Mouse (Mus musculus) urinary bladder, adult 2 months (tissue): ENCODE measurements around the gene Vasp. TPM values are rescaled to one million over a fixed set of nuclear protein-coding genes. Genes with fewer than 3 reads are reported as not detected.

Source experiments
- DNase-seq: peaks from one replicate; pipeline ENCODE4 v3.0.0; 2022; ENCODE audit warnings: low spot score
- polyA plus RNA-seq: library from polyadenylated mRNA; depleted of rRNA; stranded (reverse); fragments of >200 nt; gene quantifications from 2 replicates; pipeline ENCODE4 v1.2.3, GENCODE M21; 2012

The Vasp gene
- polyA plus RNA-seq, 1 experiment: 146 TPM

DNA sequence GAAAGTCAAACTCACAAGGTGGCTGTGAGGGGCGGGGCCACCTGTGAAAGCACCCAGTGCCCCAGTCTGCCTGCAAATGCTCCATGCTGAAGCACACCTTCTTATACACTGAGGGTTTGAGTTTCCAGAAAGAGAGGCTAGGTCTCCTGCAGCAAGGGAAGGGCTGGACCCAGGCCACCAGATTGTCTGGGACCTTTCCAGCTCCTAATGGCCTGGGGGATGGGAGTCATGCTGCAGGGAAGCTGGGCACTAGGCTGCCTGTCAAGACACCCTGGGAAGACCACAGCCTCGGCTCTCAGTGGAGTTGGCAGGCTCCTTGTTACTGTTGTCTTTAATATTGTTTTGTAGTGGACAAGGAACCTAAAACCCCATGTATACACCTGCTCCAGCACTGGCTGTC lies 35.2 kb downstream of the Vasp start:
- no peak for DNase-seq

DNA sequence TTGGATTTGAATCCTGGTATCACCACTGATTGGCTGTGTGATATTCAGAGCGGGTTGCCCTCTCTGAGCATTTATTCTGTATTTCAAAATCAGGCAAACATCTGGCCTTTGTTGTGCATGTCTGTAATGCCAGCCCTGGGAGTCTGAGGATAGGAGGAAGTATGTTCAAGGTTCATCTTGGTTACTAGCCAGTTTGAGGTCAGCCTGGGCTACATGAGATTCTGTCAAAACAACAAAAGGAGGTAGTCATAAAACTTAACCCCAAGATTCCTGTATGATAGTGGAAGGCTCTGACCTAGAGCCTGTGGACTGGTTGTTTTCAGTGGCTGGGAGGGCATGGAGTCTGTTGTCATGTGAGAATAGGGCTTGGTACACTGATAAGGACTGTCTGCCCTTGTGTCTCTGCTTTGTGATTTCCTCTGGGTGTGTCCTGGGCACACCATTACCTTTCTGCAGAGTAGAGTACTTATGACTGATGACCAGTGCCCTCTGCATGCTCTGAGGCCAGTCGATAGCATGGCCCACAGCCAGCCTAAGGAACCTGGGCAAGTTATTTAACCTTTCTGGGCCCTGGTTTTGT lies 36.4 kb downstream of the Vasp start:
- no peak for DNase-seq

DNA sequence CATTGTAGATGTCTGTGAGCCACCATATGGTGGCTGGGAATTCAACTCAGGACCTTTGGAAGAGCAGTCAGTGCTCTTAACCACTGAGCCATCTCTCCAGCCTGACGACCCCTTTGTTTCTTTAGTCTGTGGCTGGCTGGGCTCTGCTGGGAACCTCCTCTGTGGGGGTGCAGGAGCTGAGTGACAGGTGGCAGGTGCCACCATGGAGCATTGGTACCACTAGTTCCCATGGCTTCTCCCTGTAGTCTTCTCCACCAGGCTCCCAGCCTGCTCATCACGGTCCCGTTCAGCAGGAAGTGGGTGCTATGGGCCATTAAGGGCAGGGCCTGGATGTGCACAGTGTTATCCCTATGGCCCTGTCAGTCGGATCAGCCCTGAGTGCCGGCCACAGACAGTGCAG lies 37.0 kb downstream of the Vasp start:
- no peak for DNase-seq

DNA sequence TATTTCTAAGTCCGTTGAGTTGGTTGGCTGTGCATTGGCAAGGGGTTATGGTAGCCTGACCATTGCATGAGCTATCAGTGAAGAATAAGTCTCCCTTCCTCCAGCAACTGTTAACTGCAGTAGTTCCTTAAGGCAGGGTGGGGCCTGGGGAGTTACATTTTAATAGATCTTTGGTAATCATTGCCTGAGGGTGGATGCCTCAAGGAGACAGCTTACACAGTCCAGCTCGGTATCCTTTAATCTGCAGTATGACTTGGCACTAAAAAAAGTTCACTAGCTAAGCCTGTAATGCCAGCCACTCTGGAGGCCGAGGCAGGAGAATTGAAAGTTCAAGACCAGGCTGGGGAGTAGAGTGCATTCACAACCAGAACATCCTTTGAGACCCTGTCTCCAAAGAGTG lies 39.8 kb downstream of the Vasp start:
- DNase-seq: no peak

DNA sequence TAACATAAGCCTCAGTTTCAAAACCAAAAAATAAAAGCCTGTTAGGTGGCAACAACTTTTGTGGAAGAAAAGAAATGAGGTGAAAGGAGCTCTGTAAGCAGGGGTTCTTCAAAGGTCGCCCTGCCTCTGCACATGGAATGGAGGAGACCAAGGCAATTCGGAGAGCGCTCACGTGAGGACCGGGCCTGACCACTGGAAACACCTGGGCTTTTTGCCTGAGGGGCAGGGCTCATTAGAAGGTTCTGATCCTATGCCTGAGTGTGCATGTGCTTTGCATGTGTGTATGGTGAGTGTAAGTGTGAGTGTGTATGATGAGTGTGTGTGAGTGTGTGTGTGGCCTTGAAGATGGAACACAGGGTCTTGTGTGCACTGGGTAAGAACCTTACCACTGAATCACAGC lies 40.7 kb downstream of the Vasp start:
- no peak for DNase-seq

DNA sequence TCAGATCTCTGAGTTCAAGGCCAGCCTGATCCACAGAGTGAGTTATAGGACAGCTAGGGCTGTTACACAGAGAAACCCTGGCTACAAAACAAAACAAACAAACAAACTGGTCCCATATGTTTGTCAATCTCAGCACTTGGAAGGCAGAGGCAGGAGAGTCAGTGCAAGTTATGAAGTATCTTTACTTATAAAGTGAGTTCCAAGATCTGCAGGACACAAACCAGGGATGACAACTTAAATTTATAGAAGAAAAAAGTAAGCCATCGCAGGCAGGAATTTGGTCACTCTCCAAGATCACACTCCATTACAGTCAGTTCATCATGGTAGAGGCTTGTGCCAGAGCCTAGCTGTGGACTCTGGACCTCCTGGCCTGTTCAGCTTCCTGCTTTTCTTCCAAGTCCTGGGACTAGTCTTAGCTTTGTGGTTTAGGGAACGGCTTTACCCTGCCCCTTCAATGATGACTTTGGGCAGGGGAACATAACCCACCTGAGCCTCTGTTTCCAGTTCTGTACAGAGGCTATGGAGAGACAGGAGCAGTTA lies 41.5 kb downstream of the Vasp start:
- no peak for DNase-seq

DNA sequence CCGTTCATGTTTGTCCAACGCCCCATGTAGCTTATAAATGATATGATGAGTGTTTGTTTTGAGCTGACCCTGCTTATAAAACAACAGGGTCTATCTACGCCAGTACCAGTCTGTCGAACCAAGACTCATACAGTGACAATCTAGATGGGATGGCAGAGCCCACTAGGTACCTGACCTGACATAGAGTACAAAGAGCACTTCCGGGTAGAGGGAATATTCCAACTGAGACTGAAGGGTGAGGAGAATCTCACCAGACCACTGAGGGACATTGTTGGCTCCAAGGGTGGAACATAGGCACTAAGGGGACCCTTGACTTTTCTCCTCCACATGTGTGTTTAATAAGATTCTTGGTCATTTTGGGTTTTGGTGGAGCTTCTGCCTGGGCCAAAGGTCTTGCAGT lies 42.2 kb downstream of the Vasp start:
- DNase-seq: no peak

DNA sequence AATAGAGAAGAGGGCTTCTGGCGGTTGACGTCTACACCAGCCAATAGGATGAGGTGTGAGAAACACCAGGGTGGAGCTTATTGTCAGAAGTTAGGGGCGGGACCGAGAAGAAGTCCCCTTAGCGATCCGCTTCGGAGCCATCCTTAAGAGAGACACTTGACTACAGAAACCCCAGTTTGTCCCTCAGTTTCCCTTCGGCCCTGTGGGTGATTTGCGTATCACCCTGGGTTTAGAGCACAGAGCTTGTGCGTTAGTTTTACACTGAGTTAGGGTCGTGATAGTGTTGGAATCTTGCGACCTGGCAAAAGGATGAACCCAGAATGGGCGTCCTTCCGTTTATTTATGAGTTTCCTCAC lies 42.8 kb downstream of the Vasp start:
- no peak for DNase-seq

DNA sequence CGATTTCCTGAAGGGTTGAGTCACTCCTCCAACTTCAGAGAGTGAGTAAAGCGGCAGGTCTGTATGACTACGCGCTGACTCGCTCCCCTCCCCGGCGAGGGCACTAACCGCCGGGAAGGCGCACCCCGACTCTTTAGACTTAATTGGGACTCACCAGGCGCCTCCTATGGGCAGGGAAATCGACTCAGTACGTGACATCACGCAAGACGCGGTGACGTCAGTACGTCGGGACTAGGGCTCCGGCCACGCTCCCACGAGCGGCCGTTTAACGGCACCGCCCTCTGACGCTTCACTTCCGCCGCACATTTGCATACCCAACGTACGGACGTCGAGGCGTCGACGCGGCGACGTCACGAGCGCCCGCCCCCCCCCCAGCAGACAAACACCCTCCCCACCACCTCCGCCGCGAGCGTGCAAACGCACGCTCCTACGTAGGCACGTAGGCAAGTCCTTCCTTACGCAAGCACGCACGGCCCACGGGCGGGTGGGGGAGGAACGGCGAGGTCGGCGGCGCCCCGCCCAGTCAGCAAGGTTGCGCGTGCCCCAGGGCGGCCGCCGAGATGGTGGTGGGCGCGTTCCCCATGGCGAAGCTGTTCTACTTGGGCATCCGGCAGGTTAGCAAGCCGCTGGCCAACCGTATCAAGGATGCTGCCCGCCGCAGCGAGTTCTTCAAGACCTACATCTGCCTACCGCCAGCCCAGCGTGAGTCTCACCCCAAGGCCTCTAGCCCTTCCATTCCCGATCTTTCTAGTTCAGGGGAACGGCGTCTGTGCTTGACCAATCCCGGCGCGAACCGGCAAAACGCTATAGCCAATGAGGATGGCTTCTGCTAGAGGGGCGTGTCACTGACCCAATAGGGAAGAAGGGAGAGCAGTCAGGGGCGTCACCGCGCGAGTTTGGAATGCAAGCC lies 43.5 kb downstream of the Vasp start, which contains the start of gene Opa3:
Gene Opa3, plus strand, starts transcription at position 452 of the 910 bp plus-strand sequence.
- peak; percentile 95 for DNase-seq

DNA sequence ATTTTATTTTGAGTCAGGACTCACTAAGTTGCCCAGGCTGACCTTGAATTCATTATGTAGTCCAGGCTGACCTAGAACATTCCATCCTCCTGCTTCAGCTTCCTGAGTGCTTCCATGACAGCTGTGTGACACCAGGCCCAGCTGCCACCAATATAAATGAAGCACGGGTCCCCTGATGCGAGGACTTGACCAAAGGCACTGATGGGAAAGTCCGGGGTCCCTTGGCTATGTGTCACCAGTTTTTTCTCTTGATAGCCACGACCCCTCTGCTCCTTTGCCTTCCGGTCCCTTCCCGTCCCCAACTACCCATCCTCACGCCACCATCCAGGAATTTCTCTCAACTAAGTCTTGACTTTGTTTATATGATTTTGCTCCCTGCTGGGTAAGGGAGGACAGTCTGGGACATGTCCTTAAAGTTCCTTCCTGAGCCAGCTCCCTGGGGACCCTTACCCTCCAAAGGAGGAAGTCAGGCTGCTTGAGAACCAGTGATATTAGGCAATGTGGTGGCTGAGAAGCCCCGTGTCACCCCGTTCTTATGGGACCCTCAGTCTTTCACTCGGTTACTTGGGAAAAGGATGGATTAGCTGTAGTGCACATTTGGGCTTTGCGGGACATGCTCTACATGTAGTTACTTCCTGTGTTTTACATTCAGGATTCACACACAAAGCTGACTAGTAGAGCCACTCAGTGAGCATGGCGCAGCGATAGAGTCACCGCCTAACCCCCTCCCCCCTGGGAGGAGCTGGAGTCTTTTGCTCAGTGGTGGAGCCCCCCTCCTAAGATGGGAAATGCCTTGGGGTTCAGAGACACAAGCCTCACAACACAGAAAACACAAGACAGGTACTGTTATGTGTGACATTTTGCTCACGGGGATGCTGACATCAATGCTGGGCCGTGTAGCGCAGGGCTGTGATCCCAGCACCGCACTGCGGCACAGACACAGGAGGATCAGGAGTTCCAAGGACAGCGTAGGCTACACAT lies 44.5 kb downstream of the Vasp start:
- DNase-seq: peak; percentile 52

DNA sequence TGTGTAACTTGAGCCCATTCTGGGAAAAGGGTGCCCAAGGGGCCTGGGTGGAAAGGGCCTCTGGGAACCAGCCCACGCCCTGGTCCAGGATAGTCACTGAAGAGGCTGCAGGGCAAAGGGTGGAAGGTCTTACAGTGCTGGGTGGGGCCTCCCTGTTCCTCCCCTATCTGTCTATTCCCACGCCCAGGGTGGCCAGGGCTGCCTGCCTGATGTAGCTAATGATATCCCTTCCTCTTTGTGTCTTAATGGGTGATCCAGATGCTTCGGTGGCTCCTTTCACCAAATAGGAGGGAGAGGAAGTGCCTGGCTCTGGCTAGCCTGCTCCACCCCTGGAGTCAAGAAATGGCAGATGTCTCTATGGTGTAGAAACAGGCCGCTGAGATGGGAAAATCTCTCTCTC lies 46.7 kb downstream of the Vasp start:
- DNase-seq: no peak

DNA sequence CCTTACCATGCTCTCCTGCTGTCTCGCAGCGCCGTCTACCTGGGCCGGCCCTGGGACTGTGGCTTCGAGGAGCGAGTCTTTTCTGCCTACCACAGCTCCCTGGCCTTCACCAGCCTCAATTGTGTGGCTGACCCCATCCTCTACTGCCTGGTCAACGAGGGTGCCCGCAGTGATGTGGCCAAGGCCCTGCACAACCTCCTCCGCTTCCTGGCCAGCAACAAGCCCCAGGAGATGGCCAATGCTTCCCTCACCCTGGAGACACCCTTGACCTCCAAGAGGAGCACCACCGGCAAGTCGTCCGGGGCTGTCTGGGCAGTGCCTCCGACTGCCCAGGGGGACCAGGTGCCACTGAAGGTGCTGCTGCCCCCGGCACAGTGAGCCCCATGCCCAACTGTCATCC lies 48.7 kb downstream of the Vasp start:
- DNase-seq: no peak

DNA sequence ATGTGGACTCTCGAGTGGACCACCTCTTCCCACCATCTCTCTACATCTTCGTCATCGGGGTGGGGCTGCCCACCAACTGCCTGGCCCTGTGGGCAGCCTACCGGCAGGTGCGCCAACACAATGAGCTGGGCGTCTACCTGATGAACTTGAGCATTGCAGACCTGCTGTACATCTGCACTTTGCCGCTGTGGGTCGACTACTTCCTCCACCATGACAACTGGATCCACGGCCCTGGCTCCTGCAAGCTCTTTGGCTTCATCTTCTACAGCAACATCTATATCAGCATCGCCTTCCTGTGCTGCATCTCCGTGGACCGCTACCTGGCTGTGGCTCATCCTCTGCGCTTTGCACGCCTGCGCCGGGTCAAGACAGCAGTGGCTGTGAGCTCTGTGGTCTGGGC lies 49.4 kb downstream of the Vasp start:
- DNase-seq: no peak

DNA sequence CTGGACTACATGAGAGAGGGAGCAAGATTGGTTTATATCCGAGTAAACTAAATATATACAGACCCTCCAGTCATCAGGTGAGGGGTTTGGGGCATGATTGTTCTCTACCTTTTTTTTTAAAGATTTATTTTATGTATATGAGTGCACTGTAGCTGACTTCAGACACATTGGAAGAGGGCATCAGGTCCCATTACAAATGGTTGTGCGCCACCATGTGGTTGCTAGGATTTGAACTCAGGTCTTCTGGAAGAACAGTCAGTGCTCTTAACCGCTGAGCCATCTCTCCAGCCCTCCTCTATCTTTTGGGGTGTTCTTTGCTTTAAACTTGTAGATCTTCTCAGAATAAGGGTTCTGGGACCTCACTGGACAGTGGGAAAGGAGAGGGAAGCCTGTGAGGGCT lies 51.6 kb downstream of the Vasp start:
- DNase-seq: no peak

DNA sequence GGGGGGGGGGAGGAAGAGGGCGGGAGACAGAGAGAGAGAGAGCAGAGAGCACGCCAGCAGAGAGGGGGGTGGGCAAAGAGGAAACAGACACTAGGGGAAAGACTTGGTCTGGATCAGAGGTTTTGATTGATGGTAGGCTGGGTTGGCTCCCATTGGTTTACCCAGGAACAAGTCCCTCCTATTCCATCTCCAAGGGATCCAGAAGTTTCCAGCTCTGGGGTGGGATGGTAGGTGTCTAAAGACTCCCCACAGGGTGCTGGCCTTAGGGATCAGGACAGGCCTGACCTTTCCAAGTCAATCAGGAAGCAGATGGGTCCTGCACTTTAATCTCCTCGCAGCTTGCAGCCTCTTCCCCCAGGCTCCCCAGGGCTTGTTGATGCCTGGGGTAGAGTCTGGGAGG lies 53.7 kb downstream of the Vasp start:
- no peak for DNase-seq

DNA sequence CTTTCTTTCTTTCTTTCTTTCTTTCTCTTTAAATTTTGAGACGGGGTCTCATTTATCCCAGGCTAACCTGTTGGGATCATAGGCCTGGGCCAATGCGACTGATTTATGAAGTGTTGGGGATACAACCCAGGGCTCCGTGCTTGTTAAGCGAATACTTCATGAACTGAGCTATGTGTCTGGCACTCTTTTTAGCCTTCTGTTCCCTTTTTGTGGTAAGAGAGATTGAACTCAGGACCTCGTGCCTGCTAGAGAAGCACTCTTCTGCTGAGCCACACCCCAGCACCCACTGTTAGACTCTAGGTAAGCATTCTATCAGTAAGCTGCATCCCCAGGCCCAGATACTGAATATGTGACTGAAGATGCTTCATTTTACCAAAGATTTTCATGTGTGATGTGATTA lies 54.1 kb downstream of the Vasp start:
- no peak for DNase-seq

DNA sequence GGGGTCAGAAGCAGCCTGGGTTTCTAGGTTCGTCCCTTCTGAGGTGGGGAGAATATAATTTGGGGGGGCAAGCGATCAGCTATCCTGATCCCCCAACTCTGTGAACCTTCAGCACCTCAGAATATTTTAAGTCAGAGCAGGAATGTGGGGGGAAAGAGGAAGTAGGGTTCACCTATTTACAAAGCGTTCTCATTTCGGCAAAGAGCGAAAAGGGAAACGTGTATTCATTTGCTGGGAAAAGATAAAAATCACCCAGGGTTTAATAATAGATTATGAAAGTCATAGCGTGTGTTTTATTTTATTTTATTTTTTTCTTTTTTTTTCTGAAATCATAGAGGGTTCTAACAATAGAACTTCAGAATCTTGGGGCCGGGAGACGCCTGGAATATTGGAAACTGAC lies 56.7 kb downstream of the Vasp start:
- DNase-seq: no peak

DNA sequence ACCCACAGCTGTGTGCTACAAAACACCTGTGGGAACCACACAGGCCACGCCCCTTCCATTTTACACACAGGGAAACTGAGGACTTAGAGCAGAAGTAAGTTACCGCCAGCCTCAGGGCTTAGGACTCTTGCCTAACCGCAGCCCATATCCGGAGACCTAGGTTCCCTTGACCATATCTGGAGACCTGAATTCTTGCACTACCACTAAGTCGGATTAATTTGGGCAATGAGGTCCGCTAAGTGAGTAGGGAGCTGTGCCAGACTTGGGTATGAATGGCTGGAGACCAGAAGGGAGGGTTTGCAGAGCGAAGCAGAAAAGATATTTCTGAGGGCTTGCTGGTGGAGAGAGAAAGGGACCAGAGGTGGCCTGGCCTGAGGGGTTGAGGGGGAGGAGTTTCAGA lies 57.2 kb downstream of the Vasp start:
- DNase-seq: no peak

DNA sequence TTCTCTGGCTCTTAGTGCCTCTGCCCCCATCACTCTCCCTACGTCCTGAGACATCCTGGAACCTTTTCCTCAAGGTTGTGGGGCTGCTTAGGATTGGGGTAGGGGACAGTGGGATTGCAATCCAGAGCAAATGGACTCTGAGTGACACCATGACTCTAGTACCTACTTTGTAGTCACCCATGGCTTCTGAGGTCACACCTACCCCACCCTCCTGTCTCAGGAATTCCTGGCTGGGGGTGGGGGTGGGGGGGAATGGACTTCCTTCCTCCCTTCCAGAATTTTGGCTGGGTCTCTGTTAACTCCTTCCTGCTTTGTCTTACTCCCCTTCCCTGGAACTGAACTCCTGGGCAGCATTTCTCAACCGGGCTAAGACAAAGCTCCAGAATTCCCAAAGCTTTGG lies 58.2 kb downstream of the Vasp start:
- DNase-seq: no peak

DNA sequence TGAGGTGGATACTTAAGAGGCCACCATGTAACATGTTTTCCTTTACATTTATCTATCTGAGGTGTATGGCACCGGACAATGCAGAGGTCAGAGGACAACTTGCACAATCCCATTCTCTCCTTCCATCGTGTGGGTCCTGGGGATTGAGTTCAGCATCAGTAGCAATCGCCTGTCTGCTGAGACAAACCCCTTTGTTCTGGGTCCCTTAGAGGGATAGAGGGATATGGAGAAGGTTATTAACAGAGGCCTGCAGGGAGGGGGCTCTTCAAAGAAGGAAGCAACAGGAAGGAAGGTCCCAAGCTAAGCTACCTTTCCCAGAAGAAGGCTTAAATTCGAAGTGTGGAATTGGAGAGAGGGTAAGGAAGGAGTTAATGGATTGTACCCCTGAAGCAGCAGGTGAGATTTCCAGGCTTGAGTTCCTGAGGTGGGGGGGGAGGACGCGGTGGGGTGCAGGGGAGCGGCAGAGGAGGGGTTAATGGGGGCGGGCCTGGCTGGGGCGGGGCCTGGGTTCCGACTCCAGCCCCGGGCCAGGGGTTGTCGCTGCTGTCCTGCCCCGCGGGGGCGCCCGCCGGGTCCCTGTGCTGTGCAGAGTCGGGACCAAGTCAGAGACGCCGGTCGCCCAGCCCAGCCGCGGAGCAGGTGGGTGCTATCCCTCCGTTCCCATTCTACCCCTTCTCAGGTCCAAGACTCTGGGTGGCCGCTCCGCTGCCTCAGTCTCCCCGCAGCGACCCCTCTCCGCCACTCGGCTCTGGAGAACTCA lies 59.4 kb downstream of the Vasp start, which contains the start of gene Gpr4:
Gene Gpr4, plus strand, starts transcription at position 543 of the 760 bp plus-strand sequence.
- no peak for DNase-seq

DNA sequence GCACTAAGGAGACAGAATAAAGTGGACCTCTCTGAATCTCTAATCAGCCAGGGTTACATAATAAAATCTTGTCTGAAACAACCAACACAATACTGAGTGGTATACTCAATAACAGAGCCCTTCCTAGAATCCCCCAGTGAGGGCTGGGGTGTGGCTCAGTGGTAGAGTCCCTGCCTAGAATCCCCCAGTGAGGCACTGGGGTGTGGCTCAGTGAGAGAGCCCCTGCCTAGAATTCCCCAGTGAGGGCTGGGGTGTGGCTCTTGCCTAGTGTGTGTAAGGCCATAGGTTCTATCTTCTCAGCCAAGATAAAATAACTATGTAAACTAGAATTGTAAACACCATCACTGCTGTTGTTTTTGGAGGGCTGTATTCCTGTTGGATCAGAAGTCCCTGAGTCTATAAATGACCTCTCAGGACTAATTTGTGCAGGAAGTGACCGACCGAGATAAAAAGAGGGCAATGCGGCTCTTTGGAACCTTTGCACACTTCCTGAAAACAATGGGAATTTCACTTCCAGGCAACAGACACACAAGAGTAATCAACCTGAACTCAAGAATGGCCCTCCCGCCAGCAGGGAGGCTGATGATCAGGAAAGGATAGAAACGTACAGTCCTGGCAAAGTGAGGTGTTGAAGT lies 60.5 kb downstream of the Vasp start:
- no peak for DNase-seq
